Mouse (Mus musculus): Measurements from ENCODE around the gene P2ry6. TPM values are rescaled to one million over a fixed set of nuclear protein-coding genes. Genes with fewer than 3 reads are reported as not detected.
A peak's percentile ranks its signal among the peaks of the same experiment; 100 is the strongest.

Gene P2ry6
- total and polyA plus RNA-seq, 2 experiments from 2014 or later, result 3.5 to 4.5 TPM

- H3K9ac ChIP-seq (replicated peaks; ENCODE audit: low read depth, low read length), result peak overlapping the region; percentile 20; the same call in 1 of the 2 replicates
- WGBS, result 46% methylated on average over 4 of the region's 4 CpGs
- peak overlapping the region; percentile 78 for H3K27ac ChIP-seq (ENCODE audit: low read depth)
- no peak for ATAC-seq (ENCODE audit: insufficient read depth, low read depth)
- no peak for DNase-seq (ENCODE audit: low spot score)
- H3K9me3 ChIP-seq (replicated peaks; ENCODE audit: control insufficient read depth, low read length), result no peaks in the 10 kb centered on the region
- peaks cover 85% of the 10 kb centered on the region for H3K4me1 ChIP-seq (ENCODE audit: control insufficient read depth, insufficient read depth)
- TF ChIP-seq EP300 (IDR thresholded peaks at IDR 0.05; ENCODE audit: low read depth) (no peak), CTCF (IDR thresholded peaks at IDR 0.05; ENCODE audit: low read depth) (no peak)
- no peaks in the 10 kb centered on the region for H3K27me3 ChIP-seq (ENCODE audit: control insufficient read depth, insufficient read depth, low read length)
- H3K36me3 ChIP-seq (replicated peaks; ENCODE audit: control insufficient read depth, insufficient read depth, low read length), result peaks cover 13% of the 10 kb centered on the region; the same call in 1 of the 2 replicates
- no peak overlapping the region for H3K4me3 ChIP-seq (ENCODE audit: low read depth, low read length)
- H3K4me2 ChIP-seq (ENCODE audit: low read depth, low read length), result no peak overlapping the region
These were observed 51.5 kb downstream of the P2ry6 start for GRCm38 (mm10) chr7:100922907-100923306.

- Histone ChIP-seq H3K9me3 (replicated peaks; ENCODE audit: control insufficient read depth, low read length) (no peaks in the 10 kb centered on the region), H3K4me1 (ENCODE audit: control insufficient read depth, insufficient read depth) (peaks cover 78% of the 10 kb centered on the region), H3K27ac (ENCODE audit: low read depth) (peak overlapping the region; percentile 17; the same call in 1 of the 2 replicates), H3K36me3 (replicated peaks; ENCODE audit: control insufficient read depth, insufficient read depth, low read length) (peaks cover 13% of the 10 kb centered on the region; the same call in 1 of the 2 replicates), H3K27me3 (ENCODE audit: control insufficient read depth, insufficient read depth, low read length) (no peaks in the 10 kb centered on the region), H3K4me2 (ENCODE audit: low read depth, low read length) (no peak overlapping the region), H3K4me3 (ENCODE audit: low read depth, low read length) (no peak overlapping the region), H3K9ac (replicated peaks; ENCODE audit: low read depth, low read length) (no peak overlapping the region)
- DNase-seq (ENCODE audit: low spot score) (peak; percentile 3), ATAC-seq (ENCODE audit: insufficient read depth, low read depth) (no peak)
- 66% methylated on average over 5 of the region's 5 CpGs for WGBS
- TF ChIP-seq EP300 (IDR thresholded peaks at IDR 0.05; ENCODE audit: low read depth), result no peak
- TF ChIP-seq CTCF (IDR thresholded peaks at IDR 0.05; ENCODE audit: low read depth), result no peak
These were observed 53.2 kb downstream of the P2ry6 start for GRCm38 (mm10) chr7:100921289-100921688.

DNA sequence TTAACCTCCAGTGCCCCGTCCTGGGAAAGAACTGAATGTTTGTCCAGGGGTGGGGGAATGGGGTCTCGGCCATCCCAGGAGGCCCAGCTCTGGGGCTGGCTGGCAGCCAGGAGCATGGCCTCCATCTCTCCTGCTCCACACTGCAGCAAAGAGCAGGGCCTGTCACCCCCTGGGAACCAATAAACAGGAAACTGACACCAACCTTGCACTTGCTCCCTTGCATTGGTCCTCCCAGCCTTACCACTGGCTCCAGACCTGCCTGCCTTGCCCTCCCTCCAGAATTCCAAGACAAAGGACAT lies 54.7 kb downstream of the P2ry6 start:
- H3K4me3 ChIP-seq (ENCODE audit: low read depth, low read length), result no peak overlapping the region
- WGBS, result 8% methylated on average over 2 of the region's 2 CpGs
- peak overlapping the region; percentile 71 for H3K27ac ChIP-seq (ENCODE audit: low read depth)
- DNase-seq (ENCODE audit: low spot score) (peak; percentile 8), ATAC-seq (ENCODE audit: insufficient read depth, low read depth) (peak; percentile 18; the same call in 1 of the 2 replicates)
- no peaks in the 10 kb centered on the region for H3K9me3 ChIP-seq (replicated peaks; ENCODE audit: control insufficient read depth, low read length)
- H3K36me3 ChIP-seq (replicated peaks; ENCODE audit: control insufficient read depth, insufficient read depth, low read length), result peaks cover 13% of the 10 kb centered on the region; the same call in 1 of the 2 replicates
- H3K27me3 ChIP-seq (ENCODE audit: control insufficient read depth, insufficient read depth, low read length), result no peaks in the 10 kb centered on the region
- peaks cover 63% of the 10 kb centered on the region for H3K4me1 ChIP-seq (ENCODE audit: control insufficient read depth, insufficient read depth)
- no peak overlapping the region for H3K4me2 ChIP-seq (ENCODE audit: low read depth, low read length)
- TF ChIP-seq EP300 (IDR thresholded peaks at IDR 0.05; ENCODE audit: low read depth) (no peak), CTCF (IDR thresholded peaks at IDR 0.05; ENCODE audit: low read depth) (no peak)
- H3K9ac ChIP-seq (replicated peaks; ENCODE audit: low read depth, low read length), result no peak overlapping the region

- TF ChIP-seq EP300 (IDR thresholded peaks at IDR 0.05; ENCODE audit: low read depth) (no peak), CTCF (IDR thresholded peaks at IDR 0.05; ENCODE audit: low read depth) (no peak)
- WGBS, result 56% methylated on average over 7 of the region's 7 CpGs
These were observed 55.2 kb downstream of the P2ry6 start for GRCm38 (mm10) chr7:100919006-100919808.

DNA sequence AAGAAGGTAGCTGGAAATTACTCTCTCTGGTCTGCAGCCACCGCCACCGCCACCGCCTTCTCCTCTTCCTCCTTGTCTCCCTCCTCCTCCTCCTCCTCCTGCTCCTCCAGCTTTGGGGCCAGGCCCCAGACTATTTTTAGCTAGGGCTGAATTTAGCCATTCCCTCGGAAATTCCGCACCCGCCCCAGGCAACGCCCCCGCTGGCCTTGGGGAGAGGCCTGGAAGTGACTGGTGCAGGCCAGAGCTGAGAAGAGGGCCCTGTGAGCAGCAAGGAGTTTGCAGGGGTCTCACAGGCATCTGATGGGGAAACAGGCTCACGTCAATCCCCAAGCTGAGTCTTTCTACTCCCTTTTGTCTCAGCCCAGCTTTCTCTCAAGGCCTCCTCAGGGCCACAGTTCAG lies 56.3 kb downstream of the P2ry6 start:
- peak overlapping the region; percentile 71 for H3K27ac ChIP-seq (ENCODE audit: low read depth)
- peaks cover 47% of the 10 kb centered on the region for H3K4me1 ChIP-seq (ENCODE audit: control insufficient read depth, insufficient read depth)
- H3K9ac ChIP-seq (replicated peaks; ENCODE audit: low read depth, low read length), result peak overlapping the region; percentile 34; the same call in 1 of the 2 replicates
- TF ChIP-seq CTCF (IDR thresholded peaks at IDR 0.05; ENCODE audit: low read depth) (no peak), EP300 (IDR thresholded peaks at IDR 0.05; ENCODE audit: low read depth) (no peak)
- H3K27me3 ChIP-seq (ENCODE audit: control insufficient read depth, insufficient read depth, low read length), result no peaks in the 10 kb centered on the region
- no peak overlapping the region for H3K4me3 ChIP-seq (ENCODE audit: low read depth, low read length)
- ATAC-seq (ENCODE audit: insufficient read depth, low read depth), result peak; percentile 22; the same call in 1 of the 2 replicates
- H3K9me3 ChIP-seq (replicated peaks; ENCODE audit: control insufficient read depth, low read length), result no peaks in the 10 kb centered on the region
- 13% methylated on average over 9 of the region's 9 CpGs for WGBS
- peak; percentile 45 for DNase-seq (ENCODE audit: low spot score)
- peak overlapping the region; percentile 26; the same call in 1 of the 2 replicates for H3K4me2 ChIP-seq (ENCODE audit: low read depth, low read length)
- peaks cover 13% of the 10 kb centered on the region; the same call in 1 of the 2 replicates for H3K36me3 ChIP-seq (replicated peaks; ENCODE audit: control insufficient read depth, insufficient read depth, low read length)

More at GRCm38 (mm10) chr7:100919006-100919808, 55.2 kb downstream of the P2ry6 start:
- Histone ChIP-seq H3K27ac (ENCODE audit: low read depth) (peak overlapping the region; percentile 71), H3K4me1 (ENCODE audit: control insufficient read depth, insufficient read depth) (peaks cover 57% of the 10 kb centered on the region), H3K4me2 (ENCODE audit: low read depth, low read length) (no peak overlapping the region), H3K36me3 (replicated peaks; ENCODE audit: control insufficient read depth, insufficient read depth, low read length) (peaks cover 13% of the 10 kb centered on the region; the same call in 1 of the 2 replicates), H3K9me3 (replicated peaks; ENCODE audit: control insufficient read depth, low read length) (no peaks in the 10 kb centered on the region), H3K27me3 (ENCODE audit: control insufficient read depth, insufficient read depth, low read length) (no peaks in the 10 kb centered on the region), H3K4me3 (ENCODE audit: low read depth, low read length) (no peak overlapping the region), H3K9ac (replicated peaks; ENCODE audit: low read depth, low read length) (no peak overlapping the region)
- DNase-seq (ENCODE audit: low spot score) (peak; percentile 5), ATAC-seq (ENCODE audit: insufficient read depth, low read depth) (no peak)
